ENCODE assay signal across 26 mouse cellular contexts in the genomic region with DNA sequence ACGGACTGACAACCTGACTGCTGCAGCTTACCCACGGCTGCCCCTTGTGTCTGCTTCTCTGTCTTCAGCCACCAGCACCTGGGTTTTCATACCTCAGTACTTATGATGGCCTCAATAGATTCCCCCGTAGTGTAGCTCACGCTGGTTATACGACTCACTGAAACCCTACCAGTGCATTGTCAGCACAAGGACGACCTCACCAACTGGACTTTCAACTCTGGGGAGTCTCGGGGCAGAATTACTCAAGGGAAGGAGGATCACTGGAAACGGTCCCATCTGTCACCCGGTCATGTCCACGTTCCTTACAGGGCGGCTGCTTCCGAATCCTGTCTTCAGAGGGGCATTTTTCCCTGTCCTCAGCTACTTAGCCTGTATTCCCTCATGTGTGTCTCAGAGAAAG. TPM values are rescaled to one million over a fixed set of nuclear protein-coding genes. Genes with fewer than 3 reads are reported as not detected.
DNase-seq lines count a peak whose midpoint lies in the region; ATAC-seq lines count a peak whose summit lies in the region.
"Had no signal": no experiment of that assay in that cellular context is flagged by ENCODE, and none has a peak within 500 bp of the region (broad histone marks: within the 10 kb centered on the region; RNA-seq: fewer than 3 reads in every experiment).

No protein-coding gene starts in this region.

- 87% methylated on average over 12 of the region's 12 CpGs for WGBS in kidney, embryonic 14.5 days

- no peaks in the 10 kb centered on the region for H3K4me1 ChIP-seq in kidney, embryonic 14.5 days (ENCODE audit: control insufficient read depth, insufficient read depth, low read length)
- peaks cover 95% of the 10 kb centered on the region for H3K4me1 ChIP-seq in megakaryocyte, embryonic 14.5 days
- H3K4me1 ChIP-seq: embryonic facial prominence, embryonic 12.5 days; stomach, embryonic 15.5 days had no signal

- ATAC-seq in kidney, embryonic 14.5 days (ENCODE audit: low FRiP score, low TSS enrichment) = no peak
- ATAC-seq in megakaryocyte, adult 5-6 weeks (ENCODE audit: poor library complexity, severe bottlenecking) = no peak
- ATAC-seq in cerebellum, adult (ENCODE audit: insufficient number of reproducible peaks, low FRiP score, low TSS enrichment) = no peak
- ATAC-seq: forebrain, embryonic 14.5 days; hindbrain, embryonic 16.5 days; lung, postnatal 0 days had no signal

- peaks cover 29% of the 10 kb centered on the region; the same call in 1 of the 2 replicates for H3K36me3 ChIP-seq in kidney, embryonic 14.5 days (ENCODE audit: control insufficient read depth, insufficient read depth, low read length)
- peaks cover 86% of the 10 kb centered on the region for H3K36me3 ChIP-seq in megakaryocyte, embryonic 14.5 days (replicated peaks; ENCODE audit: low read length)

- no peak overlapping the region for H3K4me2 ChIP-seq in kidney, embryonic 14.5 days (replicated peaks; ENCODE audit: low read depth, low read length)
- H3K4me2 ChIP-seq: embryonic facial prominence, embryonic 12.5 days; heart, embryonic 15.5 days; liver, embryonic 11.5 days; stomach, embryonic 15.5 days had no signal

- H3K27me3 ChIP-seq in kidney, embryonic 14.5 days (ENCODE audit: control insufficient read depth, insufficient read depth, low read length) = no peaks in the 10 kb centered on the region
- no peaks in the 10 kb centered on the region for H3K27me3 ChIP-seq in megakaryocyte, embryonic 14.5 days (replicated peaks)
- H3K27me3 ChIP-seq: embryonic facial prominence, embryonic 12.5 days; heart, embryonic 15.5 days; stomach, embryonic 15.5 days had no signal

- no peak overlapping the region for H3K4me3 ChIP-seq in kidney, embryonic 14.5 days (ENCODE audit: low read length)
- H3K4me3 ChIP-seq in megakaryocyte, embryonic 14.5 days (replicated peaks) = peak overlapping the region; percentile 91
- H3K4me3 ChIP-seq: embryonic facial prominence, embryonic 12.5 days; heart, embryonic 10.5 days; heart, embryonic 15.5 days; stomach, embryonic 15.5 days had no signal

- no peak overlapping the region for H3K27ac ChIP-seq in kidney, embryonic 14.5 days (ENCODE audit: low read depth, low read length)
- H3K27ac ChIP-seq: embryonic facial prominence, embryonic 12.5 days; heart, embryonic 10.5 days; heart, embryonic 15.5 days; stomach, embryonic 15.5 days had no signal

- no peak overlapping the region for H3K9ac ChIP-seq in kidney, embryonic 14.5 days (ENCODE audit: low read depth, low read length)
- H3K9ac ChIP-seq: embryonic facial prominence, embryonic 12.5 days; heart, embryonic 15.5 days; stomach, embryonic 15.5 days had no signal

- peak; percentile 74 for DNase-seq in kidney, adult 18-20 months
- DNase-seq in kidney, postnatal 36 days = peak; percentile 80 to 89
- no peak for DNase-seq in heart, adult 8-10 months (ENCODE audit: low spot score)
- DNase-seq: adrenal gland, postnatal 10 days; cerebellum, adult 11 months; cerebellum, adult 9-10 months; embryo, embryonic 11 days; gastrocnemius, postnatal 14 days; layer of hippocampus, postnatal 36 days; lung, adult 18-20 months; lung, postnatal 4 days; midbrain, embryonic 14.5 days; right cerebral cortex, postnatal 14 days had no signal

- no peaks in the 10 kb centered on the region for H3K9me3 ChIP-seq in kidney, embryonic 14.5 days (ENCODE audit: control insufficient read depth, low read length)
- H3K9me3 ChIP-seq in megakaryocyte, embryonic 14.5 days = no peaks in the 10 kb centered on the region
- H3K9me3 ChIP-seq: embryonic facial prominence, embryonic 12.5 days; G1E; heart, embryonic 10.5 days; heart, embryonic 15.5 days; stomach, embryonic 15.5 days had no signal

RNA-seq across cellular contexts. Expression of gene Xpnpep1, which starts 11.8 kb away (rescaled TPM):
- polyA plus RNA-seq in kidney, embryonic 14.5 days (2014; fragmentation: Nextera tagmentation; extraction: Ambion mirVana) = 153 and 164 TPM in 2 replicates
- polyA plus RNA-seq in megakaryocyte, embryonic 14.5 days (2012; ENCODE audit: insufficient read depth, low replicate concordance) = 183 and 184 TPM in 2 replicates
- total RNA-seq in megakaryocyte, adult 5-6 weeks (2015) = 46.3 and 52.5 TPM in 2 replicates
- 57.8 and 60.2 TPM in 2 replicates for total RNA-seq in megakaryocyte, adult 5-6 weeks (2017)
- 10 to 100 TPM; 52.4 to 81.0 (median 72.0) TPM for total RNA-seq in heart, adult 8-10 months (2022)
